In genomic region chr6:119301310-119301709, GRCm38 (mm10) we compare ENCODE assay signal across 12 mouse cellular contexts. TPM values are rescaled to one million over a fixed set of nuclear protein-coding genes. Genes with fewer than 3 reads are reported as not detected.
"Had no signal": no experiment of that assay in that cellular context is flagged by ENCODE, and none has a peak within 500 bp of the region (broad histone marks: within the 10 kb centered on the region; RNA-seq: fewer than 3 reads in every experiment).

No protein-coding gene starts in this region.

- H3K27ac ChIP-seq: kidney, postnatal 0 days; layer of hippocampus, adult 2 months; limb, embryonic 13.5 days; liver, embryonic 14.5 days; midbrain, embryonic 13.5 days had no signal

- DNase-seq: kidney, postnatal 36 days; left cerebral cortex, postnatal 4 days; lung, adult 18-20 months; right cerebral cortex, adult 18-20 months; right cerebral cortex, postnatal 25 days; thymus, postnatal 36 days had no signal

- H3K27me3 ChIP-seq: limb, embryonic 13.5 days; midbrain, embryonic 13.5 days had no signal

- H3K4me1 ChIP-seq: limb, embryonic 13.5 days; midbrain, embryonic 13.5 days had no signal

- H3K4me3 ChIP-seq: layer of hippocampus, adult 2 months; limb, embryonic 13.5 days; midbrain, embryonic 13.5 days had no signal

RNA-seq across cellular contexts. Expression of gene Lrtm2, which starts 29.3 kb away (rescaled TPM):
- polyA plus RNA-seq: limb, embryonic 13.5 days; small intestine, adult 2 months had no signal
